Mouse (Mus musculus) liver, embryonic 14.5 days (tissue): Measurements from ENCODE around the gene Ppm1l.

Experiments used
- CTCF ChIP-seq: IDR thresholded peaks from 2 replicates; pipeline ENCODE4 v1.5.1; 2016; ENCODE audit warnings: antibody characterized with exemption, low read depth, control low read depth
- EP300 ChIP-seq: IDR thresholded peaks from 2 replicates; pipeline ENCODE4 v1.6.1; 2016; ENCODE audit warnings: antibody characterized with exemption, low read depth

GRCm38 (mm10) chr3:69509411-69509952, 192.8 kb downstream of the Ppm1l start:
- TF ChIP-seq CTCF = no peak
- TF ChIP-seq EP300 = no peak
